Mouse (Mus musculus) brain, embryonic 14.5 days (tissue): ENCODE measurements around the gene Zbtb3.
"Not testable (repeated sequence)": the region's sequence is repeated elsewhere in the genome, so short reads cannot be mapped to it uniquely, and the experiment has no call there.

ENCODE experiments used
- CTCF ChIP-seq: fragments of 200-500 bp; IDR thresholded peaks from 2 replicates; pipeline ENCODE4 v1.5.1; 2012; ENCODE audit warnings: inconsistent platforms, mild to moderate bottlenecking, moderate library complexity, borderline replicate concordance; ENCODE audit not compliant: insufficient read depth, insufficient read length; ENCODE audit errors: extremely low read depth
- POLR2A ChIP-seq: fragments of 200-500 bp; IDR thresholded peaks from 2 replicates; pipeline ENCODE4 v1.6.1; 2012; ENCODE audit warnings: mild to moderate bottlenecking, inconsistent platforms, borderline replicate concordance; ENCODE audit not compliant: poor library complexity, insufficient read depth, insufficient read length, severe bottlenecking; ENCODE audit errors: extremely low read depth

DNA sequence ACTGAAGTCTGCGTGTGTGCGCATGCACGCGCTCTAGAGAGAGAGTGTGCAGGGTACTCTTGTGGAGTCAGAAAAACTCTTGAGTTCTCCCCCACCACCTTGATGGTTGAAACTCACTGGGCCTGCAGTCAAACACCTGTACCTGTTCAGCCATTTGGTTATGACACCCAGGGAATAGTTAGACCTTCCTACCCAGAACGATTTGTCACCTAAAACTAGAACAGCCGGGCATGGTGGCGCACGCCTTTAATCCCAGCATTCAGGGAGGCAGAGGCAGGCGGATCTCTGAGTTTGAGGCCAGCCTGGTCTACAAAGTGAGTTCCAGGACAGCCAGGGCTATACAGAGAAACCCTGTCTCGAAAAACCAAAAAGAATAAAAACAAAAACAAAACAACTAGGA, 34.0 kb downstream of the Zbtb3 start:
- not testable (repeated sequence) for TF ChIP-seq CTCF, POLR2A
